Mouse (Mus musculus) myocyte (in vitro differentiated cells): ENCODE data around the gene Gm28827. TPM values are rescaled to one million over a fixed set of nuclear protein-coding genes. Genes with fewer than 3 reads are reported as not detected.
"Not testable (repeated sequence)": the region's sequence is repeated elsewhere in the genome, so short reads cannot be mapped to it uniquely, and the experiment has no call there.

Experiments
- H3K27me3 ChIP-seq: one replicate; pipeline ENCODE4 v1.6.1; 2011; ENCODE audit not compliant: control insufficient read depth, insufficient read depth, insufficient read length
- H3K36me3 ChIP-seq: one replicate; pipeline ENCODE4 v1.6.1; 2011; ENCODE audit not compliant: control insufficient read depth, insufficient read depth
- H3K4me2 ChIP-seq: one replicate; pipeline ENCODE4 v1.6.1; 2011; ENCODE audit warnings: low read depth, control low read depth
- H3K4me3 ChIP-seq: one replicate; pipeline ENCODE4 v1.5.1; 2011; ENCODE audit warnings: mild to moderate bottlenecking, control low read depth, moderate library complexity
- H3K79me2 ChIP-seq: one replicate; pipeline ENCODE4 v1.6.1; 2011; ENCODE audit not compliant: control insufficient read depth, insufficient read depth
- H3ac ChIP-seq: one replicate; pipeline ENCODE4 v1.6.1; 2011; ENCODE audit not compliant: control insufficient read depth, insufficient read length
- polyA plus RNA-seq: library from polyadenylated mRNA; unstranded; fragments of >200 nt; fragmentation: generic; extraction: Trizol; gene quantifications from one replicate; pipeline ENCODE4 v1.2.1, GENCODE M21; 2012; ENCODE audit warnings: missing spikeins

Gene Gm28827
- polyA plus RNA-seq: not detected

DNA sequence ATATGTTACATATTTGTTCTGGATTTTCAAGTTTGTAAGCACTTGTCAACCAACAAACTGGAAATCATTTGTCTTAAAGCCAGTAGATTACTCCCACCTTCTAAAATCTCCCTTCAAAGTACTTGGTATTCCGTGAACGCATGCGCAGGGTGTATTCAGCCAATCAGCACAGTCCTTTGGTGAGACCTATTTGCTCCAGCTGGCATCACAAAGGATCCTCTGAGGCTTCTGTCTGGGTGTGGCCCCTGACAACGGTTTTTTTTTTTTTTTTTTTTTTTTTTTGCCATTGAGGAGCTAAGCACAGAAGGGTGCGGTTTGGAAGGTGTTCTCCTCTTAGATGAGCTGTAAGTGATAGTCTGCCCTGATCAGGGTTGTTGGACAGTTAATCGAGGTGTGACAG is at the start of gene Gm28827:
Gene Gm28827 (plus strand): TSS at position 301 of the 400 bp plus-strand sequence.
- not testable (repeated sequence) for H3K4me3 ChIP-seq, H3K79me2 ChIP-seq, H3K36me3 ChIP-seq, H3K4me2 ChIP-seq, H3K27me3 ChIP-seq, H3ac ChIP-seq
